Mouse (Mus musculus): ENCODE results near the gene Ihh. TPM values are rescaled to one million over a fixed set of nuclear protein-coding genes. Genes with fewer than 3 reads are reported as not detected.
A peak's percentile ranks its signal among the peaks of the same experiment; 100 is the strongest.

Gene Ihh
- polyA plus RNA-seq, 1 experiment from 2014 or later = 0.16 TPM

- no peak overlapping the region for H3K27ac ChIP-seq (ENCODE audit: low read length)
- H3K36me3 ChIP-seq (ENCODE audit: control insufficient read depth, insufficient read depth, low read length) = no peaks in the 10 kb centered on the region
- H3K9ac ChIP-seq (ENCODE audit: low read depth, low read length) = no peak overlapping the region
- H3K4me1 ChIP-seq (ENCODE audit: control insufficient read depth, insufficient read depth, low read length) = no peaks in the 10 kb centered on the region; the same call in 1 of the 2 replicates
- no peak overlapping the region for H3K4me3 ChIP-seq (ENCODE audit: low read depth, low read length)
- H3K27me3 ChIP-seq (ENCODE audit: control insufficient read depth, insufficient read depth, low read depth, low read length) = no peaks in the 10 kb centered on the region
- H3K9me3 ChIP-seq (replicated peaks; ENCODE audit: control insufficient read depth, low read length, poor library complexity, severe bottlenecking) = no peaks in the 10 kb centered on the region
- ATAC-seq = no peak
- H3K4me2 ChIP-seq (ENCODE audit: low read length) = no peak overlapping the region
- WGBS = 79% methylated on average over 8 of the region's 8 CpGs
Measured at GRCm38 (mm10) chr1:74967962-74968580, 16.6 kb upstream of the Ihh start.

GRCm38 (mm10) chr1:74964494-74965215 is 13.2 kb upstream of the Ihh start:
- Histone ChIP-seq H3K27me3 (ENCODE audit: control insufficient read depth, insufficient read depth, low read depth, low read length) (no peaks in the 10 kb centered on the region), H3K27ac (ENCODE audit: low read length) (no peak overlapping the region), H3K9me3 (replicated peaks; ENCODE audit: control insufficient read depth, low read length, poor library complexity, severe bottlenecking) (no peaks in the 10 kb centered on the region), H3K4me1 (ENCODE audit: control insufficient read depth, insufficient read depth, low read length) (no peaks in the 10 kb centered on the region; the same call in 1 of the 2 replicates), H3K9ac (ENCODE audit: low read depth, low read length) (no peak overlapping the region), H3K36me3 (ENCODE audit: control insufficient read depth, insufficient read depth, low read length) (no peaks in the 10 kb centered on the region), H3K4me3 (ENCODE audit: low read depth, low read length) (no peak overlapping the region), H3K4me2 (ENCODE audit: low read length) (peak overlapping the region; percentile 34)
- ATAC-seq = 0 out of 2 replicates have a peak, but pooled peaks have one; percentile 45
- 17% methylated on average over 16 of the region's 16 CpGs for WGBS

GRCm38 (mm10) chr1:74962853-74963227 is 11.4 kb upstream of the Ihh start:
- H3K36me3 ChIP-seq (ENCODE audit: control insufficient read depth, insufficient read depth, low read length) = no peaks in the 10 kb centered on the region
- no peak overlapping the region for H3K9ac ChIP-seq (ENCODE audit: low read depth, low read length)
- H3K27me3 ChIP-seq (ENCODE audit: control insufficient read depth, insufficient read depth, low read depth, low read length) = no peaks in the 10 kb centered on the region
- no peak overlapping the region for H3K4me2 ChIP-seq (ENCODE audit: low read length)
- 87% methylated on average over 5 of the region's 5 CpGs for WGBS
- no peaks in the 10 kb centered on the region for H3K9me3 ChIP-seq (replicated peaks; ENCODE audit: control insufficient read depth, low read length, poor library complexity, severe bottlenecking)
- no peak overlapping the region for H3K4me3 ChIP-seq (ENCODE audit: low read depth, low read length)
- H3K27ac ChIP-seq (ENCODE audit: low read length) = no peak overlapping the region
- H3K4me1 ChIP-seq (ENCODE audit: control insufficient read depth, insufficient read depth, low read length) = no peaks in the 10 kb centered on the region; the same call in 1 of the 2 replicates
- no peak for ATAC-seq

GRCm38 (mm10) chr1:74962126-74962852 is 10.8 kb upstream of the Ihh start:
- no peak for ATAC-seq
- Histone ChIP-seq H3K27me3 (ENCODE audit: control insufficient read depth, insufficient read depth, low read depth, low read length) (no peaks in the 10 kb centered on the region), H3K27ac (ENCODE audit: low read length) (no peak overlapping the region), H3K9me3 (replicated peaks; ENCODE audit: control insufficient read depth, low read length, poor library complexity, severe bottlenecking) (no peaks in the 10 kb centered on the region), H3K4me3 (ENCODE audit: low read depth, low read length) (no peak overlapping the region), H3K4me1 (ENCODE audit: control insufficient read depth, insufficient read depth, low read length) (no peaks in the 10 kb centered on the region; the same call in 1 of the 2 replicates), H3K4me2 (ENCODE audit: low read length) (no peak overlapping the region), H3K9ac (ENCODE audit: low read depth, low read length) (no peak overlapping the region), H3K36me3 (ENCODE audit: control insufficient read depth, insufficient read depth, low read length) (no peaks in the 10 kb centered on the region)
- WGBS = 81% methylated on average over 5 of the region's 5 CpGs

GRCm38 (mm10) chr1:74961722-74962121 is 10.2 kb upstream of the Ihh start:
- ATAC-seq = no peak
- WGBS = 90% methylated on average over 7 of the region's 7 CpGs
- Histone ChIP-seq H3K36me3 (ENCODE audit: control insufficient read depth, insufficient read depth, low read length) (no peaks in the 10 kb centered on the region), H3K4me2 (ENCODE audit: low read length) (no peak overlapping the region), H3K9me3 (replicated peaks; ENCODE audit: control insufficient read depth, low read length, poor library complexity, severe bottlenecking) (no peaks in the 10 kb centered on the region), H3K9ac (ENCODE audit: low read depth, low read length) (no peak overlapping the region), H3K4me1 (ENCODE audit: control insufficient read depth, insufficient read depth, low read length) (no peaks in the 10 kb centered on the region; the same call in 1 of the 2 replicates), H3K27ac (ENCODE audit: low read length) (no peak overlapping the region), H3K27me3 (ENCODE audit: control insufficient read depth, insufficient read depth, low read depth, low read length) (no peaks in the 10 kb centered on the region; the same call in 1 of the 2 replicates), H3K4me3 (ENCODE audit: low read depth, low read length) (no peak overlapping the region)

GRCm38 (mm10) chr1:74960059-74960458 is 8.6 kb upstream of the Ihh start:
- Histone ChIP-seq H3K4me3 (ENCODE audit: low read depth, low read length) (no peak overlapping the region), H3K36me3 (ENCODE audit: control insufficient read depth, insufficient read depth, low read length) (no peaks in the 10 kb centered on the region), H3K9ac (ENCODE audit: low read depth, low read length) (no peak overlapping the region), H3K27ac (ENCODE audit: low read length) (no peak overlapping the region), H3K9me3 (replicated peaks; ENCODE audit: control insufficient read depth, low read length, poor library complexity, severe bottlenecking) (no peaks in the 10 kb centered on the region), H3K4me1 (ENCODE audit: control insufficient read depth, insufficient read depth, low read length) (no peaks in the 10 kb centered on the region; the same call in 1 of the 2 replicates), H3K4me2 (ENCODE audit: low read length) (no peak overlapping the region), H3K27me3 (ENCODE audit: control insufficient read depth, insufficient read depth, low read depth, low read length) (peaks cover 7% of the 10 kb centered on the region)
- WGBS = 91% methylated on average over 7 of the region's 7 CpGs
- ATAC-seq = no peak

GRCm38 (mm10) chr1:74950576-74951490 is 639 bp downstream of the Ihh start:
- Histone ChIP-seq H3K9ac (ENCODE audit: low read depth, low read length) (peak overlapping the region; percentile 49), H3K4me2 (ENCODE audit: low read length) (peak overlapping the region; percentile 63), H3K4me3 (ENCODE audit: low read depth, low read length) (peak overlapping the region; percentile 38), H3K9me3 (replicated peaks; ENCODE audit: control insufficient read depth, low read length, poor library complexity, severe bottlenecking) (no peaks in the 10 kb centered on the region), H3K36me3 (ENCODE audit: control insufficient read depth, insufficient read depth, low read length) (no peaks in the 10 kb centered on the region), H3K27ac (ENCODE audit: low read length) (no peak overlapping the region), H3K4me1 (ENCODE audit: control insufficient read depth, insufficient read depth, low read length) (peaks cover 34% of the 10 kb centered on the region), H3K27me3 (ENCODE audit: control insufficient read depth, insufficient read depth, low read depth, low read length) (peaks cover 83% of the 10 kb centered on the region)
- WGBS = 3% methylated on average over 74 of the region's 84 CpGs
- 0 out of 2 replicates have a peak, but pooled peaks have one; percentile 33 for ATAC-seq

GRCm38 (mm10) chr1:74950066-74950465 is 1.4 kb downstream of the Ihh start:
- Histone ChIP-seq H3K36me3 (ENCODE audit: control insufficient read depth, insufficient read depth, low read length) (no peaks in the 10 kb centered on the region), H3K27ac (ENCODE audit: low read length) (no peak overlapping the region), H3K27me3 (ENCODE audit: control insufficient read depth, insufficient read depth, low read depth, low read length) (peaks cover 83% of the 10 kb centered on the region), H3K9ac (ENCODE audit: low read depth, low read length) (no peak overlapping the region), H3K4me2 (ENCODE audit: low read length) (no peak overlapping the region; the same call in 1 of the 2 replicates), H3K4me3 (ENCODE audit: low read depth, low read length) (peak overlapping the region; percentile 38), H3K9me3 (replicated peaks; ENCODE audit: control insufficient read depth, low read length, poor library complexity, severe bottlenecking) (no peaks in the 10 kb centered on the region), H3K4me1 (ENCODE audit: control insufficient read depth, insufficient read depth, low read length) (peaks cover 34% of the 10 kb centered on the region)
- WGBS = 2% methylated on average over 16 of the region's 16 CpGs
- ATAC-seq = no peak

Measured in midbrain, embryonic 16.5 days (tissue).